In the genomic region with DNA sequence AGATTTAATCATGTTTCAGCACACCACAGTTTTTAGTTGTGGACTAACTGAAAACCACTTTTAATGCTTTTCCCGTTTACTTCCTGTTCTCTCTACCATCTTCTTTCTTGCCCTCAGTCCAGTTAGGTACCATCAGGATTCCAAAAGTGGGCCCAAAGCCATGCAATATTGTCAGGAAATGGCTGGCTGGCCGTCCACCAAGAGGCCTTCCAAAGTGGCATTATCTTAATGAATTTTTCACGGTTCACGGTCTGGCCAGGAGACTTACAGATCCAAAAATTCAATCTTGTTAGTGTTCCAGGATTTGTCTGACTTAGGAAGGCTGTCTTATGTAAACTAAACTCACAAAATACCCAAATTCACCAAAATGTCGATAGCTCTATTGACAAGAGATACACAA, we compare ENCODE assay signal across 23 mouse cellular contexts.
DNase-seq lines count a peak whose midpoint lies in the region; ATAC-seq and TF ChIP-seq lines count a peak whose summit lies in the region.
"Had no signal": no experiment of that assay in that cellular context is flagged by ENCODE, and none has a peak within 500 bp of the region (broad histone marks: within the 10 kb centered on the region; RNA-seq: fewer than 3 reads in every experiment).

No protein-coding gene starts in this region.

- H3K27ac ChIP-seq in liver, adult 2 months (replicated peaks; ENCODE audit: insufficient read depth, low read depth, low read length), result no peak overlapping the region
- H3K27ac ChIP-seq in liver, embryonic 12.5 days, result no peak overlapping the region
- H3K27ac ChIP-seq in embryonic facial prominence, embryonic 13.5 days, result peak overlapping the region; percentile 1; the same call in 1 of the 2 replicates
- H3K27ac ChIP-seq: forebrain, embryonic 12.5 days; left cerebral cortex, adult 2 months; macrophage; stomach, postnatal 0 days had no signal

- H3K36me3 ChIP-seq in liver, adult 2 months (ENCODE audit: control insufficient read depth, insufficient read depth, low read length), result no peaks in the 10 kb centered on the region
- no peaks in the 10 kb centered on the region for H3K36me3 ChIP-seq in liver, embryonic 12.5 days
- no peaks in the 10 kb centered on the region for H3K36me3 ChIP-seq in embryonic facial prominence, embryonic 13.5 days
- H3K36me3 ChIP-seq: forebrain, embryonic 12.5 days; hindbrain, embryonic 10.5 days; midbrain, embryonic 10.5 days had no signal

- H3K4me3 ChIP-seq in liver, adult 2 months (ENCODE audit: insufficient read depth, low read depth, low read length), result no peak overlapping the region
- no peak overlapping the region for H3K4me3 ChIP-seq in liver, embryonic 12.5 days
- H3K4me3 ChIP-seq in embryonic facial prominence, embryonic 13.5 days, result no peak overlapping the region
- H3K4me3 ChIP-seq: erythroblast, embryonic 14.5 days; forebrain, embryonic 12.5 days; hindbrain, embryonic 10.5 days; left cerebral cortex, adult 2 months; midbrain, embryonic 10.5 days had no signal

- TF ChIP-seq POLR2A in liver, adult 2 months (IDR thresholded peaks at IDR 0.05; ENCODE audit: extremely low read depth, insufficient read depth, low read length), result no peak

- H3K4me2 ChIP-seq in liver, embryonic 12.5 days, result no peak overlapping the region
- H3K4me2 ChIP-seq in embryonic facial prominence, embryonic 13.5 days, result no peak overlapping the region
- H3K4me2 ChIP-seq: forebrain, embryonic 12.5 days; heart, embryonic 11.5 days had no signal

- peaks cover 7% of the 10 kb centered on the region for H3K4me1 ChIP-seq in liver, adult 2 months (ENCODE audit: control insufficient read depth, insufficient read depth, low read length)
- H3K4me1 ChIP-seq in liver, embryonic 12.5 days, result no peaks in the 10 kb centered on the region
- peaks cover 14% of the 10 kb centered on the region for H3K4me1 ChIP-seq in embryonic facial prominence, embryonic 13.5 days

- DNase-seq in cerebellum, postnatal 10 days, result peak; percentile 77 to 83
- DNase-seq in cerebellum, adult 11 months, result no peak
- peak; percentile 60 for DNase-seq in liver, adult 2 months (ENCODE audit: extremely low read depth, low read depth, low spot score)
- DNase-seq in MN1 (ENCODE audit: low spot score), result peak; percentile 77
- DNase-seq in spleen, postnatal 14 days (ENCODE audit: low spot score in 2 of 2), result no peak
- DNase-seq: adrenal gland, adult 2 months; cerebellum, adult 8-10 months; liver; liver, postnatal 0 days; thymus, adult 2 months; thymus, postnatal 4 days had no signal

- WGBS in liver, adult 2 months, result 40% methylated on average over 5 of the region's 5 CpGs
- WGBS in liver, embryonic 12.5 days (ENCODE audit: insufficient replicate concordance), result 68% methylated on average over 5 of the region's 5 CpGs
- 63% methylated on average over 5 of the region's 5 CpGs for WGBS in embryonic facial prominence, embryonic 13.5 days

- H3K27me3 ChIP-seq in liver, adult 2 months (ENCODE audit: control insufficient read depth, insufficient read depth, low read length), result 0 out of 2 replicates have a peak, but pooled peaks cover 3% of the 10 kb centered on the region
- H3K27me3 ChIP-seq in liver, embryonic 12.5 days (replicated peaks), result no peaks in the 10 kb centered on the region
- H3K27me3 ChIP-seq in embryonic facial prominence, embryonic 13.5 days, result no peaks in the 10 kb centered on the region
- H3K27me3 ChIP-seq: forebrain, embryonic 12.5 days had no signal

- no peak for ATAC-seq in liver, embryonic 12.5 days
- no peak for ATAC-seq in embryonic facial prominence, embryonic 13.5 days (ENCODE audit: insufficient number of reproducible peaks, insufficient read depth, low FRiP score, low TSS enrichment, low read depth)
- no peak for ATAC-seq in granulocyte monocyte progenitor cell, adult 5-6 weeks (replicated peaks; ENCODE audit: poor library complexity, severe bottlenecking)
- ATAC-seq: intestine, postnatal 0 days; liver, postnatal 0 days had no signal

- no peaks in the 10 kb centered on the region for H3K9me3 ChIP-seq in liver, embryonic 12.5 days (replicated peaks)
- H3K9me3 ChIP-seq in embryonic facial prominence, embryonic 13.5 days, result no peaks in the 10 kb centered on the region
- H3K9me3 ChIP-seq: forebrain, embryonic 12.5 days; hindbrain, embryonic 10.5 days; midbrain, embryonic 10.5 days had no signal

- no peaks in the 10 kb centered on the region for H3K79me2 ChIP-seq in liver, adult 2 months (ENCODE audit: control insufficient read depth, insufficient read depth, low read length)

- H3K9ac ChIP-seq in liver, adult 2 months (ENCODE audit: low read depth, low read length), result no peak overlapping the region
- H3K9ac ChIP-seq in liver, embryonic 12.5 days, result no peak overlapping the region
- H3K9ac ChIP-seq in embryonic facial prominence, embryonic 13.5 days, result no peak overlapping the region
- H3K9ac ChIP-seq: forebrain, embryonic 12.5 days; liver, postnatal 0 days had no signal

- no peak for TF ChIP-seq CTCF in liver, adult 2 months (IDR thresholded peaks at IDR 0.05; ENCODE audit: low read depth, low read length)

Comparison
In these comparisons a context has a peak if more than half of its experiments do, and no peak if none do; other contexts are left out.
1. DNase-seq: peak in cerebellum, postnatal 10 days (2 of 2), liver, adult 2 months (single experiment) and MN1 (single experiment); none in cerebellum, adult 11 months (single experiment) and spleen, postnatal 14 days (0 of 2).